Mouse (Mus musculus) kidney, adult 2 months (tissue): ENCODE results near the gene Gpbp1. TPM values are rescaled to one million over a fixed set of nuclear protein-coding genes. Genes with fewer than 3 reads are reported as not detected.
A peak's percentile ranks its signal among the peaks of the same experiment; 100 is the strongest.

Source experiments
- DNase-seq: peaks from one replicate; pipeline ENCODE4 v3.0.0; 2021
- H3K27ac ChIP-seq: fragments of 200-500 bp; 2 replicates; pipeline ENCODE4 v1.5.1; 2012; ENCODE audit warnings: low read depth, low read length, control low read depth, inconsistent platforms; ENCODE audit not compliant: insufficient read depth
- H3K27me3 ChIP-seq: fragments of 200-500 bp; replicated peaks from 2 replicates; pipeline ENCODE4 v1.6.1; 2012; ENCODE audit warnings: mild to moderate bottlenecking, moderate library complexity, low read length, inconsistent platforms; ENCODE audit not compliant: control insufficient read depth, insufficient read depth
- H3K36me3 ChIP-seq: fragments of 200-500 bp; 2 replicates; pipeline ENCODE4 v1.6.1; 2012; ENCODE audit warnings: mild to moderate bottlenecking, moderate library complexity, low read length, inconsistent platforms; ENCODE audit not compliant: control insufficient read depth, insufficient read depth
- H3K4me1 ChIP-seq: fragments of 200-500 bp; 2 replicates; pipeline ENCODE4 v1.6.1; 2011; ENCODE audit warnings: low read length; ENCODE audit not compliant: control insufficient read depth, insufficient read depth
- H3K4me3 ChIP-seq: fragments of 200-500 bp; 2 replicates; pipeline ENCODE4 v1.5.1; 2011; ENCODE audit warnings: mild to moderate bottlenecking, low read depth, low read length, control low read depth; ENCODE audit not compliant: insufficient read depth
- CTCF ChIP-seq: fragments of 200-500 bp; conservative IDR thresholded peaks from 2 replicates; pipeline ENCODE4 v1.5.1; 2011; ENCODE audit warnings: low read depth, mild to moderate bottlenecking, control low read depth, low read length, moderate library complexity, mixed read lengths; ENCODE audit not compliant: insufficient read depth, insufficient read length
- POLR2A ChIP-seq: fragments of 200-500 bp; IDR thresholded peaks from one replicate; pipeline ENCODE4 v1.6.1; 2011; ENCODE audit warnings: low read depth, low read length, control low read depth
- WGBS: fragments of 180-500 bp; shearing (Covaris S2); methylation state at CpG from one replicate; pipeline ENCODE4 v1.1.7; 2018; 5-methylcytosine and 5-hydroxymethylcytosine counted together
- polyA plus RNA-seq: library from polyadenylated mRNA; depleted of rRNA; stranded (reverse); fragments of >200 nt; gene quantifications from 2 replicates; pipeline ENCODE4 v1.2.3, GENCODE M21; 2012

Gene Gpbp1
- polyA plus RNA-seq, 1 experiment: 4.9 TPM

- no peaks in the 10 kb centered on the region for H3K27me3 ChIP-seq
- peaks cover 3% of the 10 kb centered on the region; the same call in 1 of the 2 replicates for H3K36me3 ChIP-seq
Measured at GRCm38 (mm10) chr13:111456790-111457189, 33.1 kb downstream of the Gpbp1 start.

GRCm38 (mm10) chr13:111444325-111444724 is 45.6 kb downstream of the Gpbp1 start:
- Histone ChIP-seq H3K27ac (no peak overlapping the region), H3K4me1 (no peaks in the 10 kb centered on the region), H3K36me3 (peaks cover 2% of the 10 kb centered on the region), H3K4me3 (no peak overlapping the region), H3K27me3 (no peaks in the 10 kb centered on the region)
- TF ChIP-seq POLR2A (no peak), CTCF (no peak)
- DNase-seq: no peak

More at GRCm38 (mm10) chr13:111456790-111457189, 33.1 kb downstream of the Gpbp1 start:
- H3K27ac ChIP-seq: no peak overlapping the region
- TF ChIP-seq CTCF: no peak
- no peak overlapping the region for H3K4me3 ChIP-seq
- no peak for DNase-seq
- H3K4me1 ChIP-seq: peaks cover 3% of the 10 kb centered on the region; the same call in 1 of the 2 replicates
- WGBS: 49% methylated on average over 2 of the region's 2 CpGs

GRCm38 (mm10) chr13:111431174-111431573 is 58.7 kb downstream of the Gpbp1 start:
- peaks cover 5% of the 10 kb centered on the region; the same call in 1 of the 2 replicates for H3K4me1 ChIP-seq
- H3K27ac ChIP-seq: peak overlapping the region; percentile 45; the same call in 1 of the 2 replicates
- H3K27me3 ChIP-seq: no peaks in the 10 kb centered on the region
- peak; percentile 57 for DNase-seq
- H3K4me3 ChIP-seq: no peak overlapping the region
- WGBS: 43% methylated on average over 1 of the region's 1 CpGs
- TF ChIP-seq POLR2A (no peak), CTCF (no peak)
- peaks cover 10% of the 10 kb centered on the region for H3K36me3 ChIP-seq

GRCm38 (mm10) chr13:111421330-111421729 is 68.6 kb downstream of the Gpbp1 start:
- H3K27me3 ChIP-seq: no peaks in the 10 kb centered on the region
- no peak overlapping the region for H3K27ac ChIP-seq
- DNase-seq: no peak
- H3K4me3 ChIP-seq: no peak overlapping the region
- peaks cover 4% of the 10 kb centered on the region; the same call in 1 of the 2 replicates for H3K36me3 ChIP-seq
- no peak for TF ChIP-seq POLR2A
- no peak for TF ChIP-seq CTCF
- H3K4me1 ChIP-seq: no peaks in the 10 kb centered on the region

GRCm38 (mm10) chr13:111418087-111418486 is 71.8 kb downstream of the Gpbp1 start:
- Histone ChIP-seq H3K36me3 (peaks cover 2% of the 10 kb centered on the region; the same call in 1 of the 2 replicates), H3K27me3 (no peaks in the 10 kb centered on the region), H3K4me1 (no peaks in the 10 kb centered on the region), H3K27ac (no peak overlapping the region), H3K4me3 (no peak overlapping the region)
- no peak for TF ChIP-seq CTCF
- TF ChIP-seq POLR2A: no peak
- no peak for DNase-seq
- WGBS: 43% methylated on average over 2 of the region's 2 CpGs

- DNase-seq: peak; percentile 59
- no peaks in the 10 kb centered on the region for H3K4me1 ChIP-seq
- WGBS: 26% methylated on average over 4 of the region's 4 CpGs
- TF ChIP-seq CTCF (0 out of 2 replicates have a peak, but pooled peaks have one; percentile 21), POLR2A (no peak)
- no peak overlapping the region for H3K4me3 ChIP-seq
- H3K36me3 ChIP-seq: no peaks in the 10 kb centered on the region
- no peaks in the 10 kb centered on the region for H3K27me3 ChIP-seq
- H3K27ac ChIP-seq: no peak overlapping the region
Measured at GRCm38 (mm10) chr13:111413156-111413555, 76.8 kb downstream of the Gpbp1 start.

- Histone ChIP-seq H3K36me3 (no peaks in the 10 kb centered on the region), H3K4me1 (no peaks in the 10 kb centered on the region), H3K4me3 (no peak overlapping the region), H3K27me3 (no peaks in the 10 kb centered on the region), H3K27ac (no peak overlapping the region)
- WGBS: under 1% methylated on average over 7 of the region's 7 CpGs
- no peak for TF ChIP-seq POLR2A
- TF ChIP-seq CTCF: peak; percentile 27; the same call in 1 of the 2 replicates
- peak; percentile 52 for DNase-seq
Measured at GRCm38 (mm10) chr13:111410831-111411230, 79.1 kb downstream of the Gpbp1 start.
